Mouse (Mus musculus) spleen, adult 2 months (tissue): ENCODE results near the gene Glb1l2. TPM values are rescaled to one million over a fixed set of nuclear protein-coding genes. Genes with fewer than 3 reads are reported as not detected.

Experiments
- DNase-seq, 2 experiments: peaks; one replicate each; pipeline versions ENCODE4 v3.0.0 to v3.0.0-alpha.2; 2012 to 2021; ENCODE audit warnings: low spot score in 2 of 2, low read depth in 1 of 2
- H3K27ac ChIP-seq: fragments of 200-500 bp; 2 replicates; pipeline ENCODE4 v1.5.1; 2012; ENCODE audit warnings: low read length, inconsistent platforms; ENCODE audit not compliant: insufficient read depth
- H3K27me3 ChIP-seq: fragments of 200-500 bp; 2 replicates; pipeline ENCODE4 v1.6.1; 2012; ENCODE audit warnings: mild to moderate bottlenecking, moderate library complexity, low read length, inconsistent platforms; ENCODE audit not compliant: control insufficient read depth, insufficient read depth
- H3K36me3 ChIP-seq: fragments of 200-500 bp; 2 replicates; pipeline ENCODE4 v1.6.1; 2012; ENCODE audit warnings: mild to moderate bottlenecking, low read length, inconsistent platforms; ENCODE audit not compliant: control insufficient read depth, insufficient read depth
- H3K4me1 ChIP-seq: fragments of 200-500 bp; 2 replicates; pipeline ENCODE4 v1.6.1; 2011; ENCODE audit warnings: inconsistent platforms; ENCODE audit not compliant: control insufficient read depth, insufficient read depth, insufficient read length
- H3K4me3 ChIP-seq: fragments of 200-500 bp; 2 replicates; pipeline ENCODE4 v1.5.1; 2011; ENCODE audit warnings: mild to moderate bottlenecking, inconsistent platforms; ENCODE audit not compliant: insufficient read depth, insufficient read length; ENCODE audit errors: extremely low read depth
- CTCF ChIP-seq: fragments of 200-500 bp; IDR thresholded peaks from 2 replicates; pipeline ENCODE4 v1.5.1; 2011; ENCODE audit warnings: mild to moderate bottlenecking, inconsistent platforms; ENCODE audit not compliant: insufficient read depth, insufficient read length, insufficient replicate concordance; ENCODE audit errors: extremely low read depth
- POLR2A ChIP-seq: fragments of 200-500 bp; IDR thresholded peaks from 2 replicates; pipeline ENCODE4 v1.6.1; 2011; ENCODE audit warnings: low read depth, low read length, inconsistent platforms
- WGBS: fragments of 180-500 bp; shearing (Covaris S2); methylation state at CpG from one replicate; pipeline ENCODE4 v1.1.7; 2018; 5-methylcytosine and 5-hydroxymethylcytosine counted together
- polyA plus RNA-seq: library from polyadenylated mRNA; depleted of rRNA; stranded (reverse); fragments of >200 nt; gene quantifications from 2 replicates; pipeline ENCODE4 v1.2.3, GENCODE M21; 2012

Glb1l2 gene
- polyA plus RNA-seq, 1 experiment, result 0.30 TPM

DNA sequence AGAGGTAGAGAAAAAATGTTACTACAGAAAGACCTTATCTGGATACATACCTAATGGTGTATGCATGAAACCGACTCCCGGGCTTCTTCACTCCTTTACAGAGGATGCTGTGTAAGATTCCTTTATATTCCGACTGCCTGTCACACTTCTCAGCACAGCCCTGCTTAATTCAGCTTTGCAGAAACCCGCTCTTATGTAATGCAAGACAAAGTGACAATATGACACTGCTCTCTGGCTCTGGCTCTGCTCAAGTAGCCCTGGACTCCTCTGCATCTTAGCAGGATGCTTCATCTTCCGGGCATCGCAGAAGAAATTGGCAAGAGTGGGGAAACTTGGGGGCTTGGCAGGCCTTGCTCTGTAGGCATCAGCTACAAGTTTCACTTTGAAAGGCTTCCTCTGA is 43.8 kb downstream of the Glb1l2 start:
- Histone ChIP-seq H3K4me3 (no peak overlapping the region), H3K36me3 (no peaks in the 10 kb centered on the region), H3K27me3 (no peaks in the 10 kb centered on the region), H3K4me1 (no peaks in the 10 kb centered on the region), H3K27ac (no peak overlapping the region)
- TF ChIP-seq POLR2A, result no peak
- TF ChIP-seq CTCF, result no peak
- WGBS, result 89% methylated on average over 6 of the region's 6 CpGs
- no peak for DNase-seq

DNA sequence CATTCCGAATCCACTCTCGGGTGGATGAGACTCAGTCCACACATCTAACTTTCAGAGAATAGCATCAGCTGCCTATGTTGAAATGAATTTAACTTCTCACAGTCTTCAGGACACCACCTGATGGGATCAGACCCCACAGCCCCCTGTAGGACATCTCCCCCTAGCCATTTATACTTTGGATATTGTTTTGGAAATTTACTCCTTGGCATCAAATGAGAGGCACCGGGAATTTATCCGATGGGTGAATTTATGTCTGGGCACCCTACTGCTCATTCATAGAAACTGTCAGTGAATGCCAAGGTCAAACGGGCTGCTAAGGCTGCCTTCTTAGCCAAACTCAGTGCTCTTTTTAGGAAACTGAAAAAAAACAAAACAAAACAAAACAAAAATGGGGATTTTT is 45.7 kb downstream of the Glb1l2 start:
- WGBS, result 82% methylated on average over 5 of the region's 5 CpGs
- H3K36me3 ChIP-seq, result no peaks in the 10 kb centered on the region
- no peaks in the 10 kb centered on the region for H3K27me3 ChIP-seq
- H3K4me1 ChIP-seq, result no peaks in the 10 kb centered on the region
- no peak overlapping the region for H3K27ac ChIP-seq
- no peak for TF ChIP-seq CTCF
- TF ChIP-seq POLR2A, result no peak
- DNase-seq, result no peak
- no peak overlapping the region for H3K4me3 ChIP-seq

GRCm38 (mm10) chr9:26760081-26760480 is 46.2 kb downstream of the Glb1l2 start:
- 33% methylated on average over 9 of the region's 9 CpGs for WGBS
- no peak for DNase-seq
- Histone ChIP-seq H3K4me1 (no peaks in the 10 kb centered on the region), H3K27me3 (no peaks in the 10 kb centered on the region), H3K4me3 (no peak overlapping the region), H3K36me3 (no peaks in the 10 kb centered on the region), H3K27ac (no peak overlapping the region)
- TF ChIP-seq POLR2A (no peak), CTCF (no peak)

GRCm38 (mm10) chr9:26748893-26749292 is 57.4 kb downstream of the Glb1l2 start:
- Histone ChIP-seq H3K4me1 (no peaks in the 10 kb centered on the region), H3K27ac (no peak overlapping the region), H3K36me3 (no peaks in the 10 kb centered on the region), H3K27me3 (no peaks in the 10 kb centered on the region), H3K4me3 (no peak overlapping the region)
- TF ChIP-seq CTCF (no peak), POLR2A (no peak)
- WGBS, result 79% methylated on average over 4 of the region's 4 CpGs
- DNase-seq, result no peak

GRCm38 (mm10) chr9:26747121-26747520 is 59.1 kb downstream of the Glb1l2 start:
- DNase-seq, result no peak
- Histone ChIP-seq H3K4me3 (no peak overlapping the region), H3K27ac (no peak overlapping the region), H3K4me1 (no peaks in the 10 kb centered on the region), H3K36me3 (no peaks in the 10 kb centered on the region), H3K27me3 (no peaks in the 10 kb centered on the region)
- TF ChIP-seq CTCF (no peak), POLR2A (no peak)
- 67% methylated on average over 4 of the region's 4 CpGs for WGBS

- WGBS, result 90% methylated on average over 3 of the region's 3 CpGs
These were observed 63.5 kb downstream of the Glb1l2 start for GRCm38 (mm10) chr9:26742817-26743216.

GRCm38 (mm10) chr9:26737116-26737515 is 69.2 kb downstream of the Glb1l2 start:
- H3K36me3 ChIP-seq, result no peaks in the 10 kb centered on the region
- H3K27me3 ChIP-seq, result peaks cover 2% of the 10 kb centered on the region; the same call in 1 of the 2 replicates
- no peaks in the 10 kb centered on the region for H3K4me1 ChIP-seq
- no peak overlapping the region for H3K27ac ChIP-seq
- WGBS, result 74% methylated on average over 5 of the region's 5 CpGs
- TF ChIP-seq CTCF, result no peak
- no peak for TF ChIP-seq POLR2A
- no peak for DNase-seq
- no peak overlapping the region for H3K4me3 ChIP-seq

More at GRCm38 (mm10) chr9:26742817-26743216, 63.5 kb downstream of the Glb1l2 start:
- Histone ChIP-seq H3K4me1 (no peaks in the 10 kb centered on the region), H3K36me3 (no peaks in the 10 kb centered on the region), H3K27me3 (no peaks in the 10 kb centered on the region), H3K27ac (no peak overlapping the region), H3K4me3 (no peak overlapping the region)
- TF ChIP-seq CTCF (no peak), POLR2A (no peak)
- no peak for DNase-seq
